Mouse (Mus musculus) gastrocnemius, postnatal 14 days (tissue): ENCODE measurements at regions not wholly inside any gene's neighbourhood (a gene's known extent, or its start where the extent isn't known, plus 50 kb on each side); places are given as distances from the start of the nearest gene placed in this dataset.

ENCODE experiments used
- DNase-seq: peaks from one replicate; pipeline ENCODE4 v3.0.0; 2021; ENCODE audit warnings: mixed read lengths
- intact Hi-C: fragments of 180-260 bp; cut with DNase I; formaldehyde crosslinking; loops from one replicate; pipeline ENCODE4 v1.15.1; 2025; ENCODE audit warnings: low total_unique reads

GRCm38 (mm10) chr13:18063677-18064076 is 70.5 kb upstream of the Yae1d1 start:
- intact Hi-C loops = no loop called here

GRCm38 (mm10) chr13:18060265-18060664 is 67.1 kb upstream of the Yae1d1 start:
- DNase-seq = no peak
- intact Hi-C loops = no loop called here

More at GRCm38 (mm10) chr13:18063677-18064076, 70.5 kb upstream of the Yae1d1 start:
- DNase-seq = no peak

GRCm38 (mm10) chr13:18057231-18057912 is 64.2 kb upstream of the Yae1d1 start:
- DNase-seq = peak; percentile 29
- intact Hi-C loops = loop anchor here (5.0 kb wide), 1 partner anchor 755 kb away; no protein-coding TSS in a partner anchor

GRCm38 (mm10) chr13:18056816-18057215 is 63.7 kb upstream of the Yae1d1 start:
- intact Hi-C loops = loop anchor here (5.0 kb wide), 1 partner anchor 755 kb away; no protein-coding TSS in a partner anchor
- DNase-seq = no peak

GRCm38 (mm10) chr13:18043154-18043553 is 50.0 kb upstream of the Yae1d1 start:
- no peak for DNase-seq
- intact Hi-C loops = no loop called here
